Mouse (Mus musculus) kidney, adult 2 months (tissue): ENCODE data around the gene Tulp4.

Experiments used
- CTCF ChIP-seq: fragments of 200-500 bp; conservative IDR thresholded peaks from 2 replicates; pipeline ENCODE4 v1.5.1; 2011; ENCODE audit warnings: low read depth, mild to moderate bottlenecking, control low read depth, low read length, moderate library complexity, mixed read lengths; ENCODE audit not compliant: insufficient read depth, insufficient read length
- POLR2A ChIP-seq: fragments of 200-500 bp; IDR thresholded peaks from one replicate; pipeline ENCODE4 v1.6.1; 2011; ENCODE audit warnings: low read depth, low read length, control low read depth

GRCm38 (mm10) chr17:6129361-6129760 is 23.1 kb downstream of the Tulp4 start:
- TF ChIP-seq CTCF (no peak), POLR2A (no peak)
